Mouse (Mus musculus) kidney, embryonic 14.5 days (tissue): Measurements from ENCODE around the gene Mmaa. TPM values are rescaled to one million over a fixed set of nuclear protein-coding genes. Genes with fewer than 3 reads are reported as not detected.

Experiments used
- ATAC-seq: fragments of 200-750 bp; cut with Nextera tagmentation; 2 replicates; pipeline ENCODE4 v1.8.0; 2017; ENCODE audit warnings: moderate number of reproducible peaks, mild to moderate bottlenecking, moderate TSS enrichment, moderate library complexity; ENCODE audit not compliant: low FRiP score, low TSS enrichment
- H3K27ac ChIP-seq: fragments of 300-500 bp; sonication (generic); 2 replicates; pipeline ENCODE4 v1.5.1; 2014; ENCODE audit warnings: low read depth, mild to moderate bottlenecking, low read length, moderate library complexity, mixed read lengths
- H3K27me3 ChIP-seq: fragments of 300-500 bp; sonication (generic); 2 replicates; pipeline ENCODE4 v1.6.1; 2014; ENCODE audit warnings: mild to moderate bottlenecking, low read length; ENCODE audit not compliant: control insufficient read depth, insufficient read depth
- H3K36me3 ChIP-seq: fragments of 300-500 bp; sonication (generic); 2 replicates; pipeline ENCODE4 v1.6.1; 2014; ENCODE audit warnings: low read length, mixed read lengths; ENCODE audit not compliant: control insufficient read depth, insufficient read depth
- H3K4me1 ChIP-seq: fragments of 300-500 bp; sonication (generic); 2 replicates; pipeline ENCODE4 v1.6.1; 2014; ENCODE audit warnings: low read length, mixed read lengths; ENCODE audit not compliant: control insufficient read depth, insufficient read depth
- H3K4me2 ChIP-seq: fragments of 300-500 bp; sonication (generic); replicated peaks from 2 replicates; pipeline ENCODE4 v1.6.1; 2014; ENCODE audit warnings: low read depth, mild to moderate bottlenecking, low read length
- H3K4me3 ChIP-seq: fragments of 300-500 bp; sonication (generic); 2 replicates; pipeline ENCODE4 v1.5.1; 2014; ENCODE audit warnings: mild to moderate bottlenecking, low read length
- H3K9ac ChIP-seq: fragments of 300-500 bp; sonication (generic); 2 replicates; pipeline ENCODE4 v1.6.1; 2014; ENCODE audit warnings: low read depth, mild to moderate bottlenecking, low read length, moderate library complexity
- H3K9me3 ChIP-seq: fragments of 300-500 bp; sonication (generic); 2 replicates; pipeline ENCODE4 v1.6.1; 2016; ENCODE audit warnings: low read length; ENCODE audit not compliant: control insufficient read depth
- WGBS: fragments of 180-500 bp; shearing (Covaris S2); extraction: QIAGEN DNeasy Blood & Tissue Kit; methylation state at CpG from one replicate; pipeline ENCODE4 v1.1.7; 2014; 5-methylcytosine and 5-hydroxymethylcytosine counted together
- polyA plus RNA-seq: library from polyadenylated mRNA; unstranded; fragments of >200 nt; fragmentation: Nextera tagmentation; extraction: Ambion mirVana; gene quantifications from 2 replicates; pipeline ENCODE4 v1.2.1, GENCODE M21; 2014

Mmaa gene
- polyA plus RNA-seq, 1 experiment from 2014 or later, result 11.6 TPM

- no peaks in the 10 kb centered on the region for H3K4me1 ChIP-seq
- no peak overlapping the region for H3K9ac ChIP-seq
- H3K4me2 ChIP-seq, result no peak overlapping the region
These were observed 30.8 kb upstream of the Mmaa start for GRCm38 (mm10) chr8:79325510-79325909.

GRCm38 (mm10) chr8:79324928-79325327 is 30.2 kb upstream of the Mmaa start:
- H3K27ac ChIP-seq, result no peak overlapping the region
- no peaks in the 10 kb centered on the region for H3K27me3 ChIP-seq
- no peak overlapping the region for H3K9ac ChIP-seq
- H3K4me2 ChIP-seq, result no peak overlapping the region
- H3K9me3 ChIP-seq, result no peaks in the 10 kb centered on the region
- 82% methylated on average over 5 of the region's 5 CpGs for WGBS
- H3K36me3 ChIP-seq, result no peaks in the 10 kb centered on the region
- ATAC-seq, result no peak
- no peak overlapping the region for H3K4me3 ChIP-seq
- no peaks in the 10 kb centered on the region for H3K4me1 ChIP-seq

More at GRCm38 (mm10) chr8:79325510-79325909, 30.8 kb upstream of the Mmaa start:
- WGBS, result 66% methylated on average over 6 of the region's 6 CpGs
- H3K4me3 ChIP-seq, result no peak overlapping the region
- no peak for ATAC-seq
- no peaks in the 10 kb centered on the region for H3K9me3 ChIP-seq
- no peak overlapping the region for H3K27ac ChIP-seq
- no peaks in the 10 kb centered on the region for H3K27me3 ChIP-seq
- no peaks in the 10 kb centered on the region for H3K36me3 ChIP-seq

- no peak for ATAC-seq
- H3K27ac ChIP-seq, result no peak overlapping the region; the same call in 1 of the 2 replicates
- H3K27me3 ChIP-seq, result no peaks in the 10 kb centered on the region
- H3K4me3 ChIP-seq, result no peak overlapping the region
- no peak overlapping the region for H3K4me2 ChIP-seq
- no peaks in the 10 kb centered on the region for H3K4me1 ChIP-seq
- no peaks in the 10 kb centered on the region for H3K36me3 ChIP-seq
- H3K9ac ChIP-seq, result no peak overlapping the region
- H3K9me3 ChIP-seq, result no peaks in the 10 kb centered on the region
- WGBS, result 62% methylated on average over 3 of the region's 3 CpGs
These were observed 29.3 kb upstream of the Mmaa start for GRCm38 (mm10) chr8:79324036-79324435.

- no peak overlapping the region for H3K4me3 ChIP-seq
- no peaks in the 10 kb centered on the region for H3K9me3 ChIP-seq
- no peaks in the 10 kb centered on the region for H3K36me3 ChIP-seq
- H3K4me2 ChIP-seq, result no peak overlapping the region
- no peak for ATAC-seq
- H3K9ac ChIP-seq, result no peak overlapping the region
- no peaks in the 10 kb centered on the region for H3K4me1 ChIP-seq
- 67% methylated on average over 7 of the region's 7 CpGs for WGBS
- H3K27me3 ChIP-seq, result no peaks in the 10 kb centered on the region
- H3K27ac ChIP-seq, result no peak overlapping the region
These were observed 28.4 kb upstream of the Mmaa start for GRCm38 (mm10) chr8:79323121-79323520.

- Histone ChIP-seq H3K9ac (no peak overlapping the region), H3K4me2 (no peak overlapping the region), H3K27me3 (no peaks in the 10 kb centered on the region), H3K27ac (no peak overlapping the region), H3K36me3 (no peaks in the 10 kb centered on the region), H3K4me1 (no peaks in the 10 kb centered on the region), H3K4me3 (no peak overlapping the region), H3K9me3 (no peaks in the 10 kb centered on the region)
- WGBS, result 80% methylated on average over 2 of the region's 2 CpGs
- no peak for ATAC-seq
These were observed 16.1 kb upstream of the Mmaa start for GRCm38 (mm10) chr8:79310801-79311200.

GRCm38 (mm10) chr8:79305941-79306340 is 11.2 kb upstream of the Mmaa start:
- WGBS, result 71% methylated on average over 5 of the region's 5 CpGs
- Histone ChIP-seq H3K4me1 (no peaks in the 10 kb centered on the region), H3K36me3 (no peaks in the 10 kb centered on the region), H3K27me3 (no peaks in the 10 kb centered on the region), H3K9me3 (no peaks in the 10 kb centered on the region), H3K4me3 (no peak overlapping the region), H3K27ac (no peak overlapping the region), H3K9ac (no peak overlapping the region), H3K4me2 (no peak overlapping the region)
- no peak for ATAC-seq

GRCm38 (mm10) chr8:79301548-79301947 is 6.8 kb upstream of the Mmaa start:
- H3K27ac ChIP-seq, result no peak overlapping the region
- no peak overlapping the region for H3K4me2 ChIP-seq
- no peaks in the 10 kb centered on the region for H3K27me3 ChIP-seq
- no peak for ATAC-seq
- WGBS, result 57% methylated on average over 3 of the region's 3 CpGs
- H3K9ac ChIP-seq, result no peak overlapping the region
- H3K9me3 ChIP-seq, result no peaks in the 10 kb centered on the region
- no peak overlapping the region for H3K4me3 ChIP-seq
- H3K4me1 ChIP-seq, result no peaks in the 10 kb centered on the region
- no peaks in the 10 kb centered on the region for H3K36me3 ChIP-seq

- Histone ChIP-seq H3K27me3 (no peaks in the 10 kb centered on the region), H3K27ac (no peak overlapping the region), H3K4me1 (no peaks in the 10 kb centered on the region), H3K4me2 (no peak overlapping the region), H3K4me3 (no peak overlapping the region), H3K36me3 (no peaks in the 10 kb centered on the region), H3K9ac (no peak overlapping the region), H3K9me3 (no peaks in the 10 kb centered on the region)
- ATAC-seq, result no peak
- 66% methylated on average over 5 of the region's 5 CpGs for WGBS
These were observed 5.0 kb upstream of the Mmaa start for GRCm38 (mm10) chr8:79299704-79300103.

GRCm38 (mm10) chr8:79297763-79298162 is 3.0 kb upstream of the Mmaa start:
- Histone ChIP-seq H3K9ac (no peak overlapping the region), H3K27ac (no peak overlapping the region), H3K9me3 (no peaks in the 10 kb centered on the region), H3K4me3 (no peak overlapping the region), H3K4me1 (peaks cover 10% of the 10 kb centered on the region; the same call in 1 of the 2 replicates), H3K4me2 (no peak overlapping the region), H3K36me3 (no peaks in the 10 kb centered on the region), H3K27me3 (no peaks in the 10 kb centered on the region)
- ATAC-seq, result no peak
- 51% methylated on average over 3 of the region's 3 CpGs for WGBS
